1 mouse cellular context compared by ENCODE assay signal in the genomic region with DNA sequence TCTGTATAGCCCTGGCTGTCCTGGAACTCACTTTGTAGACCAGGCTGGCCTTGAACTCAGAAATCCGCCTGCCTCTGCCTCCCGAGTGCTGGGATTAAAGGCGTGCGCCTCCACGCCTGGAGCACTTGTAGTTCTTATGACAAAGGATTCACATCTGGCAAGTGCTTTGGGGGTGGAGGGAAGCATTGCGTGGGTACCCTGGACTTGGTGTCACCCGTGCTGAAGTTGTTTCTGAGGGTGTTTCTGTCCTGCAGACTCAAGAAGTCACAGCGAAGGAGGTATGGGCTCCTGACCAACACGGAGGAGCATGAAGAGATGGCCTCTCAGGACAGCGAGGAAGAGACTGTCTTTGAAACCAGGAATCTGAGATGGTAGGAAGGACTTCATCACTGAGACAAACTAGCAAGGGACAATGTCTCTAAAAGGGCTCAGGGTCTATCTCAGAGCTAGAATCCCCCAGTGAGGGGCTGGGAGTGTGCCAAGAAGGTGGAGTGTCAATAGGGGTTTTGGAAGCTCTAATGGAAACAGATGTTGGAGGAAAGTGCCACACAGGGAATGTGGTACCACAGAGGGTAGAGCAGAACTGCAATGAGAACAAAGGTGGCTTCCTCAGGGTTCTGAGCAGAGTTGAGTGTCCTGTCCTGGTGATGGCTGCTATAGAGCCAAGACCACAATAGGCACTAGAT.
TF ChIP-seq lines count a peak whose summit lies in the region.

No protein-coding gene starts in this region.

TF ChIP-seq in myocyte, 11 proteins besides CTCF, POLR2A, EP300 and RAD21:
- TF ChIP-seq USF1 (IDR thresholded peaks at IDR 0.05; ENCODE audit: low read depth) (no peak), MYOD1 (IDR thresholded peaks at IDR 0.05; ENCODE audit: control insufficient read depth in 1 of 3, insufficient read length in 2 of 3, low read depth in 2 of 3) (no peak), REST (IDR thresholded peaks at IDR 0.05; ENCODE audit: insufficient read depth, insufficient read length) (no peak), SRF (IDR thresholded peaks at IDR 0.05; ENCODE audit: control insufficient read depth, insufficient read length, low read depth) (no peak), TCF3 (IDR thresholded peaks at IDR 0.05; ENCODE audit: insufficient read length, low read depth) (no peak), TCF12 (IDR thresholded peaks at IDR 0.05; ENCODE audit: insufficient read depth, poor library complexity, severe bottlenecking) (no peak), POLR2AphosphoS2 (IDR thresholded peaks at IDR 0.05; ENCODE audit: insufficient read length, low read depth) (no peak), CEBPB (IDR thresholded peaks at IDR 0.05; ENCODE audit: insufficient read depth, poor library complexity, severe bottlenecking) (no peak), E2F4 (IDR thresholded peaks at IDR 0.05; ENCODE audit: insufficient read depth) (no peak), MAX (IDR thresholded peaks at IDR 0.05; ENCODE audit: low read depth) (no peak)
